Mouse (Mus musculus): ENCODE data around the gene Slc25a35.
"Not testable (repeated sequence)": the region's sequence is repeated elsewhere in the genome, so short reads cannot be mapped to it uniquely, and the experiment has no call there.

Gene Slc25a35

DNA sequence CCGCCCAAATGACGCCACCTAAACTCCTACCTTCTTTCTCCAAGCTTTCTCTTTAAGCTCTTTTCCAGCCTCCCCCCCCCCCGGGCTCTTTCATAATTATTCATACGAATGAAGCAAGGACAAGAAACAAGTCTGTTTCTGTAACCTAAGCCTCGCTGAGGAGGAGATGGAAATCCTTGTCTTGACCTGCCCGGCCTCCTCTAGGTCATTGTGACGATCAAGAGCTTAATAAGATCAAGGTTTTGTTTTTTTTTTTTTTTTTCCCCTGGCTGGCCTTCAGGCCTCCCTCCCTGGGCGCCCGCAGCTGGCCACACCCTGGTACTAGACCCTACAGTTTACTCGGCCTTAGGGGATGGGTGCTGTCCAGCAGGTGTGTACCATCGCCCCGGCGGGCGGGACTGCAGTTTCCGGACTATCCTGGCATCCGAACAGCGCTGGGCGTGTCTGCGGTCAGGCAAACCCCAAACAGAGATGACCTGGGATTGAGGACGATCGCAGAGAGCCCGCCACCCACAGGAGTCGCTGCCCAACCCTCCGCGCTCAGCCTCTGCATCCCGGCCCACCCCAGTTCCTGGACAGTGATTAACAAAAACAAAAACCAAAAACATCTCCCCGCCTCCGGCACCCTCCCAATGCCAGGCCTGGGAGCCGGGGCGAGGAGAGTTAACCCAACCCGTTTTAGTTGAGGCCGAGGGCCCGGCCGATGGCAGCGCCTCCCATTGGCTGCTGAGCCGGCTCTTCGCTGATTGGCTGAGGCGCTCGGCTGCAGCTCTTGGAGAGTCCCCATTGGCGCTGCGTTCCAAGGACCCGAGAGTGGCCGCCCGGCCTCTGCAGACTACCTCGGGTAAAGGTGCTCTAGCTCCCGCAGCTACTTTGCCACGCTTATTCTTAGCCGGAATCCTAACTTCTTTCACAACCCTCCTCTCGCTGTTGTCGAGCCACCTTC, at the start of gene Slc25a35:
Gene Slc25a35, plus strand, starts transcription at position 795 of the 946 bp plus-strand sequence.
- peak; percentile 80 to 87 for DNase-seq (ENCODE audit: low spot score in 2 of 2)

DNA sequence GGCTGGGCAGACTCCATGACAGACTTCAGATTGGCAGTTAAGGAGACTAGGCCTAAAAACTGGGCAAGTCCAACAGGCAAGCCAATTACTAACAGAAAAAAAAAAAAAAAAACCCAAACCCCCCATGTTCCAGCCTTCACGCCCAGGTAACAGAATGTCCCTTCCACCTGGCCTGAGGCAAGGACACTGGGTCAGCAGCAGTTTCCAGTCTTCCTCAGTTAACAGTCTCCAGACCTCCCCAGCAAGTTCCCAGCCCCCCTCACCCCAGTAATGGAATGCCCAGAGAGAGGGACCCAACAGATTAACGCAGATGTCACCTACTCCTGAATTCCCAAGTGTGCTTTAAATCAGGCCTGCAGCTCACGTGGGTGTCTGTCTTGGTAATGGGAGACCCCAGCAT, 44.7 kb upstream of the Slc25a35 start:
- DNase-seq (ENCODE audit: low spot score in 2 of 2): no peak

DNA sequence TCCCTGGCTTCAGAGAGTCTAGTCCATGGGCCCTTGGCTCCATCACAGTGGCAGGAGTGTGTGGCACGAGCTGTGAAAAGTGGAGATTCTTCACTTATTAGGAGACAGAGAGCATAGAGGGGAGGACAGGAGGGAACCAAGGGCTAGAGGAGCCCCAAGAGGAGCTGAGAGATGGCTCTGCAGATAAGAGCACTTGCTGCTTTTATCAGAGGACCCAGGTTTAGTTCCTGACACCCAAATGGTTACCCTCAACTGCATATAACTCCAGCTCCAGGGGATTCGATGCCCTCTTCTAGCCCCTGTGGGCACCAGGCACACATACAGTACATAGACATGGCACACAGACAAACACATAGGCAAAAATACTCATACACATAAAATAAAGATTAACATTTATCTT, 43.2 kb upstream of the Slc25a35 start:
- DNase-seq (ENCODE audit: low spot score in 2 of 2): no peak

DNA sequence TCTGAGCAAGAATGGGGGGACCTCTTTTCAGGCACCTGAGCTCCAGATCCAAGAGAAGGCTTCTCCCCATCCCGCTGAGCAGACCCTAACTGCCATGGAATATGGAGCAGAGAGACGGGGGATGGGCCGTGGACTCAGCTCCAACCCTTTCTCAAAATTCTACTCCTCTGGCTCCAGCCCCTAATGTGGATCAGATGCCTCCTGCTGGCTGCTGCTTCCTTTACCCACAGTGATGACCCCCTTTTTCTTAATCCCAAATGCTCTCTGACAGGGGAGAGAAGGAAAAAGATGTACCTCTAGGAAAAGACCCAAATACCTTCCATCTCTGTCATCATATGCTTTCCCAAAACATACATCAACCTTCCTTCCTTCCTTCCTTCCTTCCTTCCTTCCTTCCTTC, 41.0 kb upstream of the Slc25a35 start, which contains the start of gene Odf4:
Gene Odf4, minus strand, starts transcription at position 101 of the 400 bp plus-strand sequence.
- no peak for DNase-seq (ENCODE audit: low spot score in 2 of 2)

DNA sequence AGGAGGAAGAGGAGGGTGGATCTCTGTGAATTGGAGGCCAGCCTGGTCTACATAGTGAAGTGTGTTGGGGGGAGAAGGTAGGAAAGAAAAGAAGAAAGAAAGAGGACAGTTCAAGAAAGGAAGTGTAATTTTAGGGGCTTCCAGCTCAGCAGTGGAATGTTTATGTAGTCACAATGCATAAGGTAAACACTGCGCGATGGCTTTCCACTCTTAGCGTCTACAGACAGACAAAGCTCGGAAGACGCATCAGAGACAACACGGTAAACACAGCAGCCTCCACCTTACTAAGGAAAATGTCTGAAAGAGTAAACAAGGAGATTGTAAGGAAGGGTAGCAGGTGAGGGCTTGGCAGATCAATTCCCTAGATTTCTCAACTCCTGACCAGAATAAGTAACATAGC, 38.0 kb upstream of the Slc25a35 start:
- no peak for DNase-seq (ENCODE audit: low spot score in 2 of 2)

DNA sequence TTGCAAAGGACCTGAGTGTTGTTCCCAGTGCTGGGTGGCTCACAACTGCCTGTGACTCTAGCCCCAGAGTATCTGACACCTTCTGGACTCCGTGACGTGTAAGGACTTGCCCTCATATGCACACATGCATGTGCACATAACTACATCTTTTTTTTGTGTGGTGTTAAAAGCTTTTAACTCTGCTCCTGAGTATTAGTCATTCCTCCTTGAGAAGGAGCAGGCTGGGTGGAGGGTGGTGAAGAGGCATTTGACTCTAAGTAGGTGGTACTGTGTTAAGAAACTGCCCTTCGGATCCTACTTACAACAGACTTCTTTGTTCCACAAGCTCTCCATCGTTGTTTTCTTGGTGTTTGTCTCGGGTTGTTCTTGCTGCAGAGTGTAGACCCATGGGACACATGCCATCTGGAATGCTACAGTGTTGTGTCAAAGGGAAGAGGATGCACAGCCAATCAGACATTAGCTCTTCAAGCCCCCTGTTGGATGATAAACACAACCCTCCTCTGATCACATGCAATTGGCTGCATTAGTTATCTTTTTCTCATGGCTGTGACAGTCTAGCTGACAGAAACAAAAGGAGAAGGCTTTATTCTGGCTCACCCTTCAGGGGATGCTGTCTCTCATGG, 33.9 kb upstream of the Slc25a35 start:
- DNase-seq (ENCODE audit: low spot score in 2 of 2): no peak

DNA sequence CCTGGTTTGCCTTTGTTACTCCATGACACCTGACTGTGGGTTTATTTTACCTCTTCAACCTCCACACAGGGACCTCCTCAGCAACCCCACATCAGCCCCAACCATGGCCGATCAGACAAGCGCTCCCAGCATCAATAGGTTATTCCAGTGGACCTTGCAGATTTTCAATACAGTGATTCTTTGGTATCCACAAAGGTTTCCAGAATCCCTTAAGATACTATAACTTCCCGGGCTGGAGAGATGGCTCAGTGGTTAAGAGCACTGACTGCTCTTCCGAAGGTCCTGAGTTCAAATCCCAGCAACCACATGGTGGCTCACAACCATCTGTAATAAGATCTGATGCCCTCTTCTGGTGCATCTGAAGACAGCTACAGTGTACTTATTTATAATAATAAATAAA, 31.0 kb upstream of the Slc25a35 start:
- not testable (repeated sequence) for DNase-seq (ENCODE audit: low spot score in 2 of 2)

DNA sequence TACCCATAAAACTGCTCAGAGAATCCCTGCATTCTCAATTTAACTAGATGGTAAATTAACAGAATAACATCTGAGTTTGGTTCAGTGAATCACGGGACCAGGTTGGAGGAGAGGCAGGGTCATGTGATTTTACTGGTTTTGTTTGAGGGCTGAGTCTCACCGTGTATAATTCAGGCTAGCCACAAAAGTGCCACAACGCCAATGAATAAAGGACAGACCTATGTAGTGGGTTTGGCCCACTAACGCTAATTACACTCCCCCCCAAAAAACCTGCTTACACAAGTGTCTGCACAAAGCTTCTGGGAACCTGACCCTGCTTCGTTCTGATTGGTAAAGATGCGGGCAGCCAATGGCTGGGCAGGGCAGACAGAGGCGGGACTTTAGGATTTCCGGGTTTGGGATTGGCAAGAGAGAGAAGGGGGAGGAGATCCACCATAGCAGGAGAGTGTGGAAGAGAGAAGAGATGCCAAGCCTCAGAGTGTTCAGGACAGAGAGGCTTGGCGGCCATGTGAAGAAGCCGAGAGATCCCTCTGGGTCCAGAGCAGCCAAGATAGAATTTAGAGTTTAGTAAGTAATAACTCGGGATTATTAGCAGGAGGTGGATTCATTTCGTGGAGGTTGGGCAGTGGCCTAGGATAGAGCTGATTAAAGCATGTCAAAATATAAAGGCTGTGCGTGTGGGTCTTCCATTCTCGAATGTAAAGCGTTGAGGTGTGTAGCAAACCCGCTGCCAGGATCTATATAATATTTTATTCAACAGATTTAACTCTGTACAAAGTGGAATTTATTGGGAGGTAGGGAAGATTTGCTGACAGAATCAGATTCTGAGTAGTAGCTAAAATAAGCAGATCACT, 28.3 kb upstream of the Slc25a35 start:
- peak; percentile 56 to 67 for DNase-seq (ENCODE audit: low spot score in 2 of 2)

DNA sequence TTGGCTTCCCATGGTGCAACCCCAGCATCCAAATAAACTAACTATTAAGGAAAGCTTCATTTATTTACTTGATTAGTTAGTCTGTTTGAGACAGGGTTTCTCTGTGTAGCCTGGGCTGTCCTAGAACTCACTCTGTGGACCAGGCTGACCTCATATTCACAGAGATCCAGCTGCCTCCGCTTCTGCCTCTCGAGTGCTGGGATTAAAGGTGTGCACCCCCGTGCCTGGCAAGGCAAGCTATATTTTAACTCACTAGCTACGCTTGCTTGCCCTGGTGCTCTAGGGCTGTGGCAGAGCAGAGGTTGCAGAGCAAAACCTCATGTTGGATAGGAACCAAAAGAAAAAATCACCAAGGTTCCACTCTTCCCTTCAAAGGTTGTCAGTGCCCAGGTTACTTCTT, 27.4 kb upstream of the Slc25a35 start:
- DNase-seq (ENCODE audit: low spot score in 2 of 2): no peak

DNA sequence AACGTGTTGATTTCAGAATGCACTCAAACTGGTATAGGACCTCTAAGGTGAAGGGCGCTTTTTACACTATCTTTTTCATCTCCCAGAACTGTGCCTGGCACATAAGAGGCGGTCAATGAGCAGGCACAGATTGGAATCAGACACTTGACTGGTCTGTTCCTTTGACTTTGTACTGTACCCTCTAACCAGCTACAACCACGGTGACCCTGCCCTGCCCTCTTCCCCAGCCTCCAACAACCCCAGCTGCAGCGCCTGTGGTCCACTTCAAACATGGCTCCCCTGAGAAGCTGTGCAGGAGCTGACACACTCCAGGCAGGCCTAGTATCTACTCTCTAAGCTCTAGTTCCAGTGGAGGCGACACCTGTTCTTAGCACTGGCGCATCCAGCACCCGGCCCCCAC, 25.2 kb upstream of the Slc25a35 start:
- no peak for DNase-seq (ENCODE audit: low spot score in 2 of 2)

DNA sequence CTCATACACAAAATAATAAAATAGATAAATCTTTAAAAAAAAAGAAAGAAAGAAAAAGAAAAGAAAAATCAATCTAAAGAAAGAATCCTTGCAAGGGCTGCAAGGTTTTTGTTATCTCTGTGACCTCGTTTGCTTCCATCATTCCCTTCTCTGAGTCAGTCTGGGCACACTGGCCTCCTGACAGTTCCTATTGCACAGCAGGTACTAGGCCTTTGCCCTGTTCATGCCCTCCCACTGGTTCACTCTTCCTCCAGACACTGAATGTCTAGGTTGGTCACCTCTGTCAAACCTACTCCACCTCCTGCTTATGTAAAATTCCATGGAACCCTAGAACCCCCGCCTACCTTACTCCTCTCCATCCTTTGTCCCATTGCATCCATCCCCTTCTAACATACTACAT, 22.7 kb upstream of the Slc25a35 start:
- no peak for DNase-seq (ENCODE audit: low spot score in 2 of 2)

DNA sequence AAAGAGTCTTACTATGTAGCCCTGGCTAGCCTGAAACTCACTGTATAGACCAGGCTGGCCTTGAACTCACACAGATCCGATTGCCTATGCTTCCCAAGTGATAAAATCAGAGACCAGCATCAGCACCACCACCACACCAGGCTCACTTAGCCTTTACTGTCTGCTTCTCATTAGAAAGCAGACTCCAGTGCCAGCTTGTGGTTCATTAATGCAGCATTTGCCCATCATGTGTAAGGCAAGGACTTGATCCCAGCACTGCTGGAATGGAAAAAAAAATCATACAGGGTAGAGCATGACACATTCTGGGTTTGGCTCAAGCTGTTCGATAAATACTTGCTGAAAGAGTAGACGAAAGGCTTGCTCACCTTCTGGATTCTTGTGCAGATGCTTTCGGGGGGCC, 21.9 kb upstream of the Slc25a35 start:
- DNase-seq (ENCODE audit: low spot score in 2 of 2): no peak

DNA sequence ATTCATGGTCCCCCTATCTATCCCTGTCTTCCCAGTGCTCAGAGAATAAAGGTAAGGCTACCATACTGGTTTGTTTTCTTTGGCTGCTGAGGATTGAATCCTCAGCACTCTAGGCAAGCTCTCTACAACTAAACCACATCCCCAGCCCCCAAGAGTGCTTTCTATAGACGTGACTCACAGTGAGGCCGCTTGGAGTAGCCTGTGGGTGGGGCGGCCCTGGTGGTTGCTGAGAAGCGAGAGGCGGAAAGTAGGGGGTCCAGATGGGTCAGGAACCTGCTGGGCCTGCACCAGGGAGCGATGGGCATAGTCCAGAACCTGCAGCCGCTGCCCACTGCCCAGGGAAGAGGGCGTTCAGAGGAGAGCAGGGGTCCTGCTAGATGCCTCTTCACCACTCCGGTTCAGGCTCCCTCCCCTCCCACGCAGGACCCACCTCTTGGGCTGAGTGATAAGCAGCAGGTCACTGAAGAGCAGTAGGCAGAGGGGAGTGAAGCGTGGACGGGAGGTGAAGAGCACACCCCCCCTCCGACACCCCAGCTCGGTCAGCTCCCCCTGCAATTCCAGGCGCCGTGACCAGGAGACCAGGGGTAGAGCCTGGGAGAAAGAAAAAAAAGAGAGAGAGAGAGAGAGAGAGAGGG, 21.0 kb upstream of the Slc25a35 start:
- no peak for DNase-seq (ENCODE audit: low spot score in 2 of 2)

DNA sequence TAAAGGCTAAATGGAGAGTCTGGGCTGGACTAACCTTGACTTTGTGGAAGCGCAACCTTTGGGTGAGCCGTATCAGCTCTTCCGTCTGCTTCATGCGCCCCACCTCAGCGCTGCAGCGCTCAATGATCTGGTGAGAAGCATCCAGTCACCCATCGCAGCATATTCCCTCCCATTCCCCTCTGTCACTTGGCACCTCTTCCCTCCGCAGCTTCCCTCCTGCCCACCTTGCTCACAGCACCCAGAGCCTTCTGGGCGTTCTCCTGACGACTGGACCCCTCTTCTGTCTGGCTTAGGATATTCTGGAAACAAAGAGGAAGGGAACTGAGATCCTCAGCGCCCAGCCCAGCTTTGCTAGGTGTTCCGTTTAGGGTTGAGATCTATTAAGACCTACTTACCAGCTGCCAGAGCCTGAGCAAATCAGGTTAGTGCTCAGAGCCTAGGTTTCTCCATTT, 20.4 kb upstream of the Slc25a35 start:
- no peak for DNase-seq (ENCODE audit: low spot score in 2 of 2)

DNA sequence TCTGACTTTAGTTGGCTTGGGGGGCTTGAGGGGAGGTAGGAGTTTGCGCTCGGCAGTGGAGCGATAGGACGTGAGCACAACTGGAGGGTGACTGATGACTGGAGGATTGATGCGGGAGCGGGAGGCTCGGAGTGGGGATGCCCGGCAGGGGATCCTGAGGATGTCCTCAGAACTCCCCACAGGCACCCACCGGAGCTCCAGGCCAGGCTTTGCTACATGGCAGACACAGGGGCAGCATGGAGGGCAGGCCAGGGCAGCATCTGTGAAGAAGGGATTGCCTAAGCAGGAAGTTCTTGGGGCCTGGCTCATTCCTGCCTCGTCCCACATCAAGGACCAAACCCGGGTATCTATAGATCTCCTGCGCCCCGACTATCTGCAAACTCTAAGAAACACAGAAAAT, 14.0 kb upstream of the Slc25a35 start:
- DNase-seq (ENCODE audit: low spot score in 2 of 2): no peak

DNA sequence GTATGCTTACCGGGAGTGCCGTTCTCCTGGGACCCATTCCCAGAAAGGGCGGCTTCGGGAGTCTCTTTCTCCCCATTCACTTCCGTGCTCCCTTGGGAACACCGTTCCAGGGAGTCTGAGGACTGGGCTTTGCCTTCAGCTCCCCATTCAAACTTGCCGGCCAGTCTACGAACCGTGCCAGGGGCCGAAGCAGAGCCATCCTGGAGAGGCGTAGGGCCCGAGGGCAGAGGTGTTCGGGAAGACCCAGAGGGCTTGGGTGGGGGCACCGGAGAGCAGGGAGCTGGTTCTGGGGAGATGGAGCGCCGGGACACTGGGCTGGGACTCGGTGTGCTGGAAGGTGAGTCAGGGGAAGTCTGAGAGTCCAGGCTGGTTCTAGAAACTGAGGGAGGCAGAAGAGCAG, 13.5 kb upstream of the Slc25a35 start:
- no peak for DNase-seq (ENCODE audit: low spot score in 2 of 2)

DNA sequence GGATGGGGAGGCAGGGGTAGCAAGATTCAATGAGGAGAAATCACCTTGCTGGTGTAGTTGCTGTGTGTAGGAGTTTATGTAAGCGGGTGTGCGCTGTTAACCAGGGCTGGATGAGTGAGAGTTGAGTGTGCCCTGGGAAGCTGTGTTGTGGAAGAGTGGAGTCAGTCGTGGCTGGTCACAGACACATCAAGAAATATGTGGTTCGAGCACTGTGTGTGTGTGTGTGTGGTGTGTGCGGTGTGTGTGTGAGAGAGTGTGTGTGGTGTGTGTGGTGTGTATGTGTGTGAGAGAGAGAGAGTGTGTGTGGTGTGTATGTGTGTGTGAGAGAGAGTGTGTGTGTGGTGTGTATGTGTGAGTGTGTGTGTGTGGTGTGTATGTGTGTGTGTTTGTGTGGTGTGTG, 12.5 kb upstream of the Slc25a35 start:
- DNase-seq (ENCODE audit: low spot score in 2 of 2): no peak

DNA sequence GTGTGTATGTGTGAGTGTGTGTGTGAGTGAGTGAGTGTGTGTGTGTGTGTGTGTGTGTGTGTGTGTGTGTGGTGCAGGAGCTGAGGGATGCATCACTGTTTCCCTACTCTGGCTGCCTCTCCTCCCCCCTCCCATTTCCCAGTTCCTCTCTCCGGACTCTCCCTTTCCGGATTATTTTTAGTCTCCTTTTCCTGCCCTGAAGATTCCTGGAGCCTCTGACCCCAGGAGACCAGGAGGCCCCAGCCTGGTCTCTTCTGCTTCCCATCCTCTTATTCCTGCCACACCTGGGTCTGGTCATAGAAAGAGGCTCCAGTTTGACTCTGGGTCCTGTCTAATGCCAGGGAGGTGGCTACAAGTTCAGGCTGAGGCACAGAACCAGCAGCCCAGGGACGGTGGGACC, 11.8 kb upstream of the Slc25a35 start:
- no peak for DNase-seq (ENCODE audit: low spot score in 2 of 2)

DNA sequence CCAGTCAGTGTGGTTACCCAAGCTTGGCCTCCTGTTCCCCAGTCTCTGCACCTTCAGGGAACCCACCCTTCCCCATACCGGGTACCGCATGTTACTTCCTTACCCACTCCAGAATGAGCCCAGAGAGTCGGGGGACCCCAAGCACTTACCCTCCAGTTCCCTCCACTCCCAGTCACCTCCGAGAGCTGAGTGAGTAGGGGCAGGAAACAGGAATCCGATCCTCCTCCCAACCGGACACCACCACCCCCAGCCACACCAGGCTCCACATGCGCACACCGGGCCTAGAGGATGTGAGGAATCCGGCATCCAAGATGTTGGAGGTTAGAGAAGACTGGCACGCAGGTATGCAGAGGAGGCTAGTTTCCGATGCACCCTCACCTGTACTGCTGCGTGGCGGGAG, 11.2 kb upstream of the Slc25a35 start:
- no peak for DNase-seq (ENCODE audit: low spot score in 2 of 2)

DNA sequence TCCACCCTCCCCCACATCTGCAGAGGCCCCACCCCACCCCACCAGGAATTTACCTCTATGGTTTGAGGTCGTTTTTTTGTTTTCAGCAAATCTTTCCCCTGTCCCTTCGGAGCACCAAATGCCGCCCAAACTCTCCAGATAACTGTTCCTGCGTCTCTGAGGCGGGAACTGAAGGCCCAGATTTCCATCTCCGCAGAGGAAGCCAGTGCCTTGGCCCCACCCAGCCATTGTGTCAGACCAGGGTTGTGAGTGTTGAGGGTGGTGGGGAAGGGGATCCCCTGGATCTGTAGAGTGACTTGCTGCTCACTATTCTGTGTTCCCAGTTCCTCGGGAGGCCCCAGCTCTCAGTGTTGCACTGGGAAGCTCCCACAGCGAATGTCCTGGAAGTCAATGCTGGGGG, 10.6 kb upstream of the Slc25a35 start, which contains the start of gene Arhgef15:
Gene Arhgef15, minus strand, starts transcription at position 173 of the 400 bp plus-strand sequence.
- DNase-seq (ENCODE audit: low spot score in 2 of 2): no peak

DNA sequence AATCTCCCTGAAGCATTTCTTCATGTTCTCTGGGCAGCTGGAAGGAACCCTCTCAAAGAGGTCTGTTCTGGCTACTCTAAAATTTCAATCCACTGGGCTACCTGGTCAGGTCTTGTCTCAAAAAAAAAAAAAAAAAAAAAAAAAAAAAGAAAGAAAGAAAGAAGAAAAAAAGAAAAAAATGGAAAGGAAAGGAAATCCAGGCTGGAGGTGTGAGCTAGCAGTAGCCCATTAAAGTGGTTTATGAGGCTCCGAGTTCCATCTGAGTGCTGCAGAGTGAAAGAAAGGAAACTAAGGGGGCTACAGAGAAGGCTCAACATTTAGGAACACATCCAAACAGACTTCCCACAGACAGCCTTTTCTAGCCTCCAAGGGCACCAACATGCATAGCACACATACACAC, 10.0 kb upstream of the Slc25a35 start:
- DNase-seq (ENCODE audit: low spot score in 2 of 2): no peak

DNA sequence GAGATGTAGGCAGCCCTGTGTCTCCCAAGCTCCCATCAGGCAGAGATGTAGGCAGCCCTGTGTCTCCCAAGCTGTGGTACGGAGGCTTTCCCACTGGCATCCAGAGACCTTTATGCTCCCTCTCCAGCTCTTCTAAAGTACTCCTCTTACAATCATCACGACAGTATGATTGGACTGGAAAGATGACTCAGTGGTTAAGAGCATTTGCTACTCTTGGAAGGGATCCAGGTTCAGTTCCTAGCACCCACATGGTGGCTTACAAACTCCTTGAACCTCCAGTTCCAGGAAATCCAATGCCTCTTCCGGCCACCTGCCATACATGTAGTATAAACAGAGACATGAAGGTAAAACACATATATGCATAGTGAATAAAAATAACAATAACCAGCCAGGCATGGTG, 6.3 kb upstream of the Slc25a35 start:
- no peak for DNase-seq (ENCODE audit: low spot score in 2 of 2)

Measured in spleen, postnatal 14 days (tissue).